Mouse (Mus musculus) E14TG2a.4 (cell line): ENCODE measurements around the gene Marcks.

Source experiments
- CTCF ChIP-seq: conservative IDR thresholded peaks from 2 replicates; pipeline ENCODE4 v1.5.1; 2014; ENCODE audit warnings: low read length
- NANOG ChIP-seq: IDR thresholded peaks from 2 replicates; pipeline ENCODE4 v1.6.1; 2014; ENCODE audit warnings: borderline replicate concordance, low read length, mixed read lengths
- POU5F1 ChIP-seq: IDR thresholded peaks from 2 replicates; pipeline ENCODE4 v1.6.1; 2014; ENCODE audit warnings: low read length, borderline replicate concordance

- TF ChIP-seq CTCF (no peak), NANOG (no peak), POU5F1 (no peak)
These were observed 37.0 kb downstream of the Marcks start for GRCm38 (mm10) chr10:37101733-37102132.
